Mouse (Mus musculus): ENCODE data around the gene Irak3.

- TF ChIP-seq CTCF (IDR thresholded peaks at IDR 0.05) (no peak), EP300 (IDR thresholded peaks at IDR 0.05) (no peak)
These were observed 17.1 kb upstream of the Irak3 start for GRCm38 (mm10) chr10:120218996-120219395.
